Mouse (Mus musculus) megakaryocyte-erythroid progenitor cell, adult 5-6 weeks (primary cell): ENCODE results near the gene Crisp4. TPM values are rescaled to one million over a fixed set of nuclear protein-coding genes. Genes with fewer than 3 reads are reported as not detected.

Experiments used
- ATAC-seq: replicated peaks from 2 replicates; pipeline ENCODE4 v1.8.0; 2016; ENCODE audit warnings: mild to moderate bottlenecking, inconsistent platforms; ENCODE audit not compliant: severe bottlenecking, poor library complexity, low FRiP score, low TSS enrichment
- total RNA-seq, 2 experiments: library from RNA; stranded (forward) in 1 of 2; stranded (reverse) in 1 of 2; fragments of 200-1000, 215-1000 nt in 1 of 2; fragments of >200 nt in 1 of 2; fragmentation: Nextera tagmentation in 1 of 2; gene quantifications; 2 replicates each; pipeline ENCODE4 v1.2.3; 2014 to 2017

The Crisp4 gene
- not detected in 2 replicates for total RNA-seq (2014; fragmentation: Nextera tagmentation)
- not detected in 2 replicates for total RNA-seq (2017)

DNA sequence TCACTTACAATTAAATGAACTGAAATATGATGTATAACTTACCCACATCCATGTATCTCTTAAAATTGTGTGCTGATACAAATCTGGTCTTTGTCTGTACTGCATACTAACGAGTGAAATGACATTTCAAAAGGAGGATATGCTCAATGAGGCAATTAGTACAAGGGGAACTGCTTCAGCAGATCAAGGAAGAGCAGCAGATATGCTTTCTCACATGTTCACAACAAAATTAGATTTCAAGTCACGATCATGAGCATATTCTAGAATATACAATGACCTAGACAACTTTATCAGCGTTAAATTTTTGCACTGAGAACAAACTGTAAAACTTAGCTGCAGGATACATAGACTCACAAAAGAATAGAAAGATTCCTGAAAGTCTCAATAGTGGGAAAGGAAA lies at the start of gene Crisp4:
Gene Crisp4, minus strand, starts transcription at position 101 of the 400 bp plus-strand sequence.
- ATAC-seq = no peak

DNA sequence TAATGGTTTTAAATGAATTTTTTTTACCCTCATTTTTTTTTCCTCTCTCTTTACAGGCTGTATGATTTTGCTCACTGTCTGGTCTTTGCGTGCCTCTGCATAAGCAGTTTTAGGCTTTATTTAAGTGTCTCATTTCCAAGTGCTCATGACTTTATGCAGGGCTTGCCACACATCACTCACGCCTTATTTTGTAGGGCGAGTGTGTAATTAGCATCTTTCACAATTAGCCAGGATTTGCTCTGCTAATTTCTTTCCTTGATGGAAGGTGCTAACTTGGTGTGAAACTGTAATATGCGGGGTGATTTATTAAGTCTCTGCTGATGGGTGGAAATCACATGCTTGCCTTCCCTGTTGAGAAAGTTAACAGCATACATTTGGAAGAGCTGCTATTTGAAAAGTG lies 46.0 kb upstream of the Crisp4 start:
- no peak for ATAC-seq

DNA sequence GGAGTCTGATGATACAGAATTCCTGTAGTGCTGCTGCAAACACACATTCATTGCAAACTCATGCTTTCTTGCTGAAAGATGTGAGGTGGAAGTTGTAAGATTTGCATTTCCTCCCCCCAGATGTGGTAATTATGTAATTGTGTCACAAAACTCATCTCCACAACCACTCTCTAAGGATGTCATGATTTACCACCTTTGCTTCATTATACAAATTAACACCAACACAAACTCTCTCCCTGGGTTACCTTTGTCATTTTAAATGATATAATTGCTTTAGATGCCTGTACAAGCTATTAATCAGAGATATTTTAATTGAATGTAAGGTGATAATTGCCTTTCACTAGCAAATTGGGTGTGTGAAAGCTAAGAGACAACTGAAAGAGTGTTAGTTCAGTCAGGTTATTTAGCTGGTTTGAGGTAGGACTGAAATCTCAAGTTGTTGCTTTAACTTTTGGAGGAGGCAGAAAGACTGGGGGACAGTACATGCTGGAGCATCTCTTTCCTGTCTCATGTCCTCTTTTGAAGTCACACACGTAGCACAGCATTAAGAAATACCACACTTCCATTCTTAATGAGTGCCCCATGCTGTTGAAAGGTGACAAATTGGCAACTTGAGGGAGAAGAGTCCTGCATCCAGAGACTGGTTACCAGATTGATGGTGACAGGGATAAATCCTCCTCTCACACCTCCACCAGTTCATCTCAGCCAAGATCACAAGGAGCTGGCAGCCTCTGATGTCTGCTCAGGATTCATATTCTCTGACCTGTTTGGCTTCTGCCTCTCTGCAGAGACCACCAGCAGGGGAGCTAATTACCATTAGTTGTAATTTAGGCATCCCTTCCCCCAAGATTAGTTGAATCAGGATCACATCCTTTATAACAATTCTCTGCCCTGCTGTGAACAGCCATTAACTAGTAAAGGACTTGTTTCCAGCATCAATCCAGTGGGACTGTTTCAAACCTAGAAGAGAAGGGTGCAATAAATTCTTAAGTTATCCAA lies 45.3 kb upstream of the Crisp4 start:
- ATAC-seq = no peak

DNA sequence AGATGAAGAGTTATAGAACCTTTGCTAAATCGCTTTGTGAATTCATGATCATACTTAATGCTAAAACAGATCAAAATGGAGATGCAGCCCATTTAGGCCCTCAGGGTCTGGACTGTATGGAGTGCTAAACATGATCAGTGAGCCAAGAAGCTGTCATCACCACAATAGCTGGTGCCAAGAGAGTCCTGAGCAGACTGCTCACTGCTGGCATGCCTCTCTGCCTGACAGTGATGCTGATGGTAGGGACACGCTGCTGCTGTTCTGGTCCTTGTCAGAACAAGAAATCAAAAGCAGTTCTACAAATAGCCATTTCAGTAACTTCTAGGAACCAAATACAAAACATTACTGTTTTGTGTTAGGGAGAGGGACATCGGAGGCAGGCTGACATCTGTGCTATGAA lies 35.5 kb upstream of the Crisp4 start:
- ATAC-seq = no peak

DNA sequence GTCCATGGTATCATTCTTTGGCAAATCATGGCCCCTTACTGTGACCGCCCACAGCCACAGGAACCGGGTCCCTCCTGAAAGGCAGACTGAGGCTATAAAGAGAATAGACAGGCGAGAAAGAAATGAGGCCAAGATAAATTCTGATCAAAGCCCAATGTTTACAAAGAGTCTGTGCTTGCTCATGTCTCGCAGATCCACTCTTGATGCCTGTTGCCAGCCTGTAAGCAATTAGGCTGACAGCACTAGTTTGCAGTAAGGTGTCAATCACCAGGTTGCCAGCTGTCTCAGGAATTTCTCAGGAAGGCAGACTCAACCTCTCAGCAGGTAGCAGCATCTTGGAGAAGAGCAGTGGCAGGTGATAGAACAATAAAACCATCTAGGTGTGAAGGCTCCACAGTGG lies 24.9 kb upstream of the Crisp4 start:
- no peak for ATAC-seq

DNA sequence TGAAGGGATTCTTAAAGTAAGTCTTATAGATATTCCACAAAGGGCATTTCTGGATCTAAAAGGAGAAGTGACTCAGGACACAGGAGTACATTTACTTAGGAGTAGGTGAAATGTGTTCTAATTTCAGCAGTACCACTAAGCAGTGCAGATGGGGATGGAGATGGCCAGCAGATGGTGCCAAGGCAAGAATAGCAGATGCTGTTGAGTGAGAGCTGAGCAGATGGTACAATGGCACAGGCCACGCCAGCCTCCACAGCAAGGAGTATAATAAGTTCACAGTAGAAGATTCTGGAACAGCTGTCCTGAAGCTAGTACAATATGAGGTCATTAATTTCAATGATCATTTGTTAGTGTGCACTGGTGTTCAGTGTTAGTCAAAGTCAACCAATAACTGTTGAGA lies 22.6 kb upstream of the Crisp4 start:
- no peak for ATAC-seq

DNA sequence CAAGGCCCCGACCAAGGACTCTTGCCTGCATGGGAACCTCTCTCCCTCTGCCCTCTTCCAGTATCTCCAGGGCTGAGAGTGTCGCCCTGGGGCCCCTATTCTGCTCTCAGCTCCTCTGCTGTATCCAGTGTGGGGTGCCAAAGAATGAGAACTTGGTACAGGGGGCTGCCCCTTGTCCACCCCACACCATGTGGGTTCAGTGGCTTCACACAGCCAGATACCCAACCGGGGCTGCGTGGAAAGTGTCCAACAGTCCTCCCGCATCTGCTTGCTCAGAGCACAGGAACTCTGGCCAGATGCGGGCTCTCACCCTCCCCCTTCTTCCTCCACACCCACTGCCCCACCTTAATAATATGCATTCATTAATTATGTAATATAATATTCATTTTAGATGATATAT lies 13.4 kb upstream of the Crisp4 start:
- ATAC-seq = no peak

DNA sequence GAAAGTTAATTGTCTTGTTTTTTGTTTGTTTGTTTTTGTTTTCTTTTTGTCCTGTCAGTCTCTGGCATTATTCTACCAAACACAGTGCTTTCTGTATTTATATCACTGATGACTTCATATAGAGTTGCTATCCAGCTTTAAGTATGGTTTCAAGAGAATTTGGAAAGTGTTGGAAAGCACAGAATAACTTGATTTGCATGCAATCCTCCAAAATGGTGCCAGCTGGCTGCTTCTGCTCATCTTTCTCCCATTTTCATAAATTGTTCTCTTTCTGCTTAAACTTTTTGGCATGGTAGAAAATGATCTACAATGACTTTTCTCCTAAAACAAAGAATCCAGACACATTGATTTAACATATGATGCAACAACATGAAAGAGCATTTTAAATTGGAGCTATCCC lies 2.5 kb upstream of the Crisp4 start:
- no peak for ATAC-seq

DNA sequence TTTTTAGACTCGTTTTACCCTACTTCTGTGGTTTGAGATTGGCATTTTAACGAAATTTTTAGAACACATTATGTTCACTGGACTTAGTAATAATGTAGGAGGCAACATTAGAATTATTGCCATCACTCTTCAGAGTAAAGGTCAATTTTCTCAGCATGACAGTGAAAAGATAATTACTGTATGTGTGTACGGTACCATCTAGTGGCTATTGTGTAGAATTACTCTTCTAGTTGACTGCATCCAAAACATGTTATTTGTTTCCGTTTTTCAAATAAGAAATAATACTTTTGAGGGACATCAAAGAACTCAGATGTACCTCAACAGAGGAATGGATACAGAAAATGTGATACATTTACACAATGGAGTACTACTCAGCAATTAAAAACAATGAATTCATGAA lies 14.0 kb downstream of the Crisp4 start:
- no peak for ATAC-seq

DNA sequence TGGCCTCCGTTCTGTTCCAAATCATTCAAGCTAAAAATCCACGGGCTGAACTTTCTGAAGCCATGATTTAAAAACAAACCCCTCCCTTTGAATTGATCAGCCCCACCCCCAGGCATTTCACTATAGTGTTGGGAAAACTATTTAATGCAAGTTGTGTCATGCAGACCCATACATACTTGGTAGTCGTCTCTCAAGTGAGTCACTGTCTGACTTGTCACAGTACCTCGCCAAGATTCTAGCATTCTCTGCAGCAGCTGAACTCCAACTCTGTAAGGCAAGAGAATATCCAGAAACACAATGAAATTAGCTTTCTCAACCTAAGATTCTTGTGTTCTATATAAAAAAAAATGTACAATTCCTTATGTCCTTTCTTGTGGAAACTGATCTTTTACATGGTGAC lies 15.7 kb downstream of the Crisp4 start:
- ATAC-seq = no peak

DNA sequence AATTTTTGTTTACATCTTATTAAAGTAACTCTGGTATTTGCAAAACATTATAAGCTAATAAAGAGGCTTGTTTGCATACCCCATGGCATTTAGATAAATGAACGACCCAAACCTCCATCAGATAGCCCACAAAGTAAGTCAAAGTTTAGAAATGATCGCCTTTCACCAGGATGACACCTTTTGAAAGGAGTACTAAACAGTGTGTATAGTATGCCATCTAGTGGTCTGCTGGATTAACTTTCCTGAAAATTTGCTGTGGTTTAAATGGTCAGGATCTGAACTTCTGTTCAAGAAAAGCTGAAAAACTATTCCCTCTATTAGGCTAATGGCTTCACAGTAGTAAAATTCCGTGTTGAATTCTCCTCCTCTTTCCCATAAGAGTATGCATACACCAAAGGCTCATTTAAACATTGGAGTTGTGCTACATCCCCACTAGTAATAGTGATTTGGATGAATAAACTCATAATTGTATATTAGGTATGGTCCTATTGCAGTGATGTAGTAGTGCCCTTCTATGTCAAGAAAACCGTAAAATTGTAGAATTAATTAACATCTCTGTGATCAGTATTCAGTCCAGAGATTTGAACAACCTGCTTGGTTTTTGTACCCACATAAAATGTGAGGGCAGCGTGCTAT lies 38.9 kb downstream of the Crisp4 start:
- no peak for ATAC-seq

DNA sequence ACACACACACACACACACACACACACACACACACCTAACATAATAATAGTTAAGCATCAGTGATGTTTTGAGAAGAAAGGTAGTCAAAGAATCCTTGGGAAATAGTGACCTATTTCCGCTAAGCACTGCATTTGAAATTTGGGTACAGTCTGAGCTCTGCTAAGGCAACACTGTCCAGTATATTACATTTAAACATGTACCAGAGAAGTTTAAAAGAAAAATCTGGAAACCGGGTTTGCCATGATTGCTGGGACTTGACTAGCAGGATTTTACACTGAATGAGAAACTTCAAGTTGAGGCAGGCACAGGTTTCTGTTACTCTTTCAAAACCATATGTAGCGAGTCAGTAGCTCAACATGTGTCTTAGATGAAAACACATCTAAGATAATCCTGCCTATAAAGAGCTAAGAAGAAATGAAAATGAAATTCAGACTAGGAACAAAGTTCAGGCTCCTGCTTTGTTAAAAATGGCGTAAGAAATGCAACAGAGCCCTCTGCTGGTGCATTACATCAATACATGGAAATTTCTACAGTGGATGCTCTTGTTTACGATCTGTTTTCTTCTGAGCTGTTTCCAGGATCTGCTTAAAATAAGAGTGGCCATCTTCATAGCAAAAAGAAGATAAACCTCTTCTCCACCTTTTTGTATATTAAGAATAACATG lies 39.7 kb downstream of the Crisp4 start:
- no peak for ATAC-seq

DNA sequence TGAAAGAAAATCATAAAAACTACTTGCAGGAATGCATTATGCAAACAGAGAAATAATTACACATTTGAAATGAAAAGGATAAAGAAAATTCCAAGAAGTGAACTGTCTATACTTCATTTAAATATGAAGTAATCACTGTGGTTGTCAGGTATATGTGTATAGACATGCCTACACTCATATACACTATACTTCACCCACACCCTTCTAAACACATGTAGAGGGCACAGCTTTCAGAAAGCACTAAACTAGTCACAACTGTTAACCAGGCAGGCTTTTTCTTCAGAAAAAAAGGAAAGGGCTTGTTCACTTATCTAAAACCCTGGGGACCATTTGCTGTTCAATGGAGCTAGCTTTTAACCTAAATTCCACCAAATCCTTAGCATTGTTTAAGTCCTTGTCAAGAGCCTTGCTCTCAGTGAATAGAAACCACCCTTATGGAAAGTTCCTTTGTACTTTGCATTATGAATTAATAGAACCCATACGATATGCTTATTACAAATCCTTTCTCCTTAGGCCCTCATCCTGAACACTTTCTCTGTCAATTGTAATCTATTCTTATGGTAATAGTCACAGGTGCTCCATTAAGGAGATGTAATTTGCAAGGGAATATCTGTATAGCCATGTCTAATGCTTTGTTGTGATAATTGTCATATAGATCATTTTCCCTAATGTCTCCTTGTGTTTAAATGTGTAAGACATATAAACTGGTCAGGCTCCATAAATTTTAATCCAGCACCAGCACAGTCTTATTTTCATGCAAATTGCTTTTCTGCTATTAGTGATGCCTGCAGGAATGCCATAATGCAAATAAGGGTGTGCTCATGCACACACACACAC lies 40.5 kb downstream of the Crisp4 start:
- no peak for ATAC-seq

Other genes with a start within 250 kb of the Crisp4 start
- not detected in 2 replicates for gene Defb18, start 91.5 kb upstream of the Crisp4 start, total RNA-seq (2014; fragmentation: Nextera tagmentation)
- not detected in 2 replicates for gene Defb18, start 91.5 kb upstream of the Crisp4 start, total RNA-seq (2017)
- gene Defb41, start 119.2 kb upstream of the Crisp4 start, total RNA-seq (2014; fragmentation: Nextera tagmentation) = not detected in 2 replicates
- not detected in 2 replicates for gene Defb41, start 119.2 kb upstream of the Crisp4 start, total RNA-seq (2017)